Mouse (Mus musculus): ENCODE results near the gene Arl16. TPM values are rescaled to one million over a fixed set of nuclear protein-coding genes. Genes with fewer than 3 reads are reported as not detected.

Gene Arl16
- polyA plus RNA-seq, 1 experiment from 2014 or later: 65.5 TPM

- no peaks in the 10 kb centered on the region for H3K9me3 ChIP-seq (ENCODE audit: control insufficient read depth, low read length)
- no peak overlapping the region for H3K4me2 ChIP-seq (ENCODE audit: low read depth, low read length)
- peaks cover 28% of the 10 kb centered on the region for H3K36me3 ChIP-seq (ENCODE audit: control insufficient read depth, insufficient read depth, low read length)
- no peaks in the 10 kb centered on the region for H3K27me3 ChIP-seq (ENCODE audit: control insufficient read depth, insufficient read depth, low read length)
- no peak for ATAC-seq (ENCODE audit: low read depth)
- no peak overlapping the region for H3K4me3 ChIP-seq (ENCODE audit: low read depth, low read length)
- H3K4me1 ChIP-seq (ENCODE audit: control insufficient read depth, insufficient read depth, low read length): peaks cover 33% of the 10 kb centered on the region
- 81% methylated on average over 4 of the region's 4 CpGs for WGBS
- H3K9ac ChIP-seq (replicated peaks; ENCODE audit: low read depth, low read length): no peak overlapping the region
- no peak overlapping the region for H3K27ac ChIP-seq (ENCODE audit: low read depth, low read length)
These were observed 21.1 kb upstream of the Arl16 start for GRCm38 (mm10) chr11:120488516-120488915.

GRCm38 (mm10) chr11:120485251-120485650, 17.8 kb upstream of the Arl16 start:
- peak overlapping the region; percentile 81 for H3K9ac ChIP-seq (replicated peaks; ENCODE audit: low read depth, low read length)
- H3K27ac ChIP-seq (ENCODE audit: low read depth, low read length): no peak overlapping the region; the same call in 1 of the 2 replicates
- H3K4me2 ChIP-seq (ENCODE audit: low read depth, low read length): peak overlapping the region; percentile 94
- peaks cover 11% of the 10 kb centered on the region for H3K4me1 ChIP-seq (ENCODE audit: control insufficient read depth, insufficient read depth, low read length)
- peaks cover 46% of the 10 kb centered on the region for H3K36me3 ChIP-seq (ENCODE audit: control insufficient read depth, insufficient read depth, low read length)
- ATAC-seq (ENCODE audit: low read depth): no peak
- no peaks in the 10 kb centered on the region for H3K9me3 ChIP-seq (ENCODE audit: control insufficient read depth, low read length)
- peak overlapping the region; percentile 94 for H3K4me3 ChIP-seq (ENCODE audit: low read depth, low read length)
- WGBS: 13% methylated on average over 10 of the region's 10 CpGs
- H3K27me3 ChIP-seq (ENCODE audit: control insufficient read depth, insufficient read depth, low read length): no peaks in the 10 kb centered on the region

- ATAC-seq (ENCODE audit: low read depth): peak; percentile 95
- peak within 1 kb of the TSS; percentile 81 for H3K9ac ChIP-seq (replicated peaks; ENCODE audit: low read depth, low read length)
- peak within 1 kb of the TSS; percentile 94 for H3K4me2 ChIP-seq (ENCODE audit: low read depth, low read length)
- H3K27me3 ChIP-seq (ENCODE audit: control insufficient read depth, insufficient read depth, low read length): no peaks in the 10 kb centered on the region
- peak within 1 kb of the TSS; percentile 90 for H3K27ac ChIP-seq (ENCODE audit: low read depth, low read length)
- no peaks in the 10 kb centered on the region for H3K9me3 ChIP-seq (ENCODE audit: control insufficient read depth, low read length)
- peak within 1 kb of the TSS; percentile 94 for H3K4me3 ChIP-seq (ENCODE audit: low read depth, low read length)
- peaks cover 11% of the 10 kb centered on the region for H3K4me1 ChIP-seq (ENCODE audit: control insufficient read depth, insufficient read depth, low read length)
- H3K36me3 ChIP-seq (ENCODE audit: control insufficient read depth, insufficient read depth, low read length): peaks cover 53% of the 10 kb centered on the region
- WGBS: under 1% methylated on average over 55 of the region's 60 CpGs
These were observed 17.0 kb upstream of the Arl16 start, which contains the start of gene Mrpl12 for GRCm38 (mm10) chr11:120484265-120484981. Gene Mrpl12 (plus strand): TSS chr11:120484613.

- Histone ChIP-seq H3K4me1 (ENCODE audit: control insufficient read depth, insufficient read depth, low read length) (peaks cover 11% of the 10 kb centered on the region), H3K4me3 (ENCODE audit: low read depth, low read length) (peak overlapping the region; percentile 94; the same call in 1 of the 2 replicates), H3K9me3 (ENCODE audit: control insufficient read depth, low read length) (no peaks in the 10 kb centered on the region), H3K4me2 (ENCODE audit: low read depth, low read length) (peak overlapping the region; percentile 94; the same call in 1 of the 2 replicates), H3K36me3 (ENCODE audit: control insufficient read depth, insufficient read depth, low read length) (peaks cover 56% of the 10 kb centered on the region), H3K9ac (replicated peaks; ENCODE audit: low read depth, low read length) (no peak overlapping the region; the same call in 1 of the 2 replicates), H3K27me3 (ENCODE audit: control insufficient read depth, insufficient read depth, low read length) (no peaks in the 10 kb centered on the region), H3K27ac (ENCODE audit: low read depth, low read length) (peak overlapping the region; percentile 90; the same call in 1 of the 2 replicates)
- 94% methylated on average over 7 of the region's 7 CpGs for WGBS
- ATAC-seq (ENCODE audit: low read depth): no peak
These were observed 16.1 kb upstream of the Arl16 start for GRCm38 (mm10) chr11:120483448-120483934.

GRCm38 (mm10) chr11:120472052-120472451, 4.6 kb upstream of the Arl16 start:
- H3K36me3 ChIP-seq (ENCODE audit: control insufficient read depth, insufficient read depth, low read length): peaks cover 63% of the 10 kb centered on the region
- no peak overlapping the region for H3K27ac ChIP-seq (ENCODE audit: low read depth, low read length)
- H3K4me3 ChIP-seq (ENCODE audit: low read depth, low read length): no peak overlapping the region
- H3K27me3 ChIP-seq (ENCODE audit: control insufficient read depth, insufficient read depth, low read length): no peaks in the 10 kb centered on the region
- H3K9ac ChIP-seq (replicated peaks; ENCODE audit: low read depth, low read length): no peak overlapping the region
- H3K9me3 ChIP-seq (ENCODE audit: control insufficient read depth, low read length): no peaks in the 10 kb centered on the region
- 97% methylated on average over 6 of the region's 6 CpGs for WGBS
- peaks cover 6% of the 10 kb centered on the region; the same call in 1 of the 2 replicates for H3K4me1 ChIP-seq (ENCODE audit: control insufficient read depth, insufficient read depth, low read length)
- no peak overlapping the region for H3K4me2 ChIP-seq (ENCODE audit: low read depth, low read length)
- no peak for ATAC-seq (ENCODE audit: low read depth)

- H3K36me3 ChIP-seq (ENCODE audit: control insufficient read depth, insufficient read depth, low read length): peaks cover 44% of the 10 kb centered on the region
- peak; percentile 57 for ATAC-seq (ENCODE audit: low read depth)
These were observed 307 bp upstream of the Arl16 start for GRCm38 (mm10) chr11:120467736-120468092.

GRCm38 (mm10) chr11:120465521-120465920, 1.9 kb downstream of the Arl16 start:
- Histone ChIP-seq H3K27ac (ENCODE audit: low read depth, low read length) (no peak overlapping the region), H3K4me3 (ENCODE audit: low read depth, low read length) (0 out of 2 replicates have a peak overlapping the region, but pooled peaks have one; percentile 77), H3K27me3 (ENCODE audit: control insufficient read depth, insufficient read depth, low read length) (no peaks in the 10 kb centered on the region), H3K9ac (replicated peaks; ENCODE audit: low read depth, low read length) (no peak overlapping the region), H3K4me2 (ENCODE audit: low read depth, low read length) (peak overlapping the region; percentile 63; the same call in 1 of the 2 replicates), H3K36me3 (ENCODE audit: control insufficient read depth, insufficient read depth, low read length) (peaks cover 40% of the 10 kb centered on the region), H3K9me3 (ENCODE audit: control insufficient read depth, low read length) (no peaks in the 10 kb centered on the region), H3K4me1 (ENCODE audit: control insufficient read depth, insufficient read depth, low read length) (peaks cover 20% of the 10 kb centered on the region)
- ATAC-seq (ENCODE audit: low read depth): no peak
- WGBS: 91% methylated on average over 4 of the region's 4 CpGs

More at GRCm38 (mm10) chr11:120467736-120468092, 307 bp upstream of the Arl16 start:
- no peak overlapping the region for H3K27ac ChIP-seq (ENCODE audit: low read depth, low read length)
- peaks cover 20% of the 10 kb centered on the region for H3K4me1 ChIP-seq (ENCODE audit: control insufficient read depth, insufficient read depth, low read length)
- peak overlapping the region; percentile 77 for H3K4me3 ChIP-seq (ENCODE audit: low read depth, low read length)
- H3K4me2 ChIP-seq (ENCODE audit: low read depth, low read length): peak overlapping the region; percentile 56
- WGBS: under 1% methylated on average over 33 of the region's 33 CpGs
- peak overlapping the region; percentile 59 for H3K9ac ChIP-seq (replicated peaks; ENCODE audit: low read depth, low read length)
- H3K9me3 ChIP-seq (ENCODE audit: control insufficient read depth, low read length): no peaks in the 10 kb centered on the region
- H3K27me3 ChIP-seq (ENCODE audit: control insufficient read depth, insufficient read depth, low read length): no peaks in the 10 kb centered on the region

GRCm38 (mm10) chr11:120464365-120464764, 3.0 kb downstream of the Arl16 start:
- Histone ChIP-seq H3K27ac (ENCODE audit: low read depth, low read length) (no peak overlapping the region), H3K36me3 (ENCODE audit: control insufficient read depth, insufficient read depth, low read length) (peaks cover 31% of the 10 kb centered on the region), H3K9ac (replicated peaks; ENCODE audit: low read depth, low read length) (no peak overlapping the region), H3K27me3 (ENCODE audit: control insufficient read depth, insufficient read depth, low read length) (no peaks in the 10 kb centered on the region), H3K4me1 (ENCODE audit: control insufficient read depth, insufficient read depth, low read length) (peaks cover 20% of the 10 kb centered on the region), H3K9me3 (ENCODE audit: control insufficient read depth, low read length) (no peaks in the 10 kb centered on the region), H3K4me2 (ENCODE audit: low read depth, low read length) (no peak overlapping the region), H3K4me3 (ENCODE audit: low read depth, low read length) (no peak overlapping the region)
- ATAC-seq (ENCODE audit: low read depth): no peak
- 92% methylated on average over 5 of the region's 5 CpGs for WGBS

- H3K4me1 ChIP-seq (ENCODE audit: control insufficient read depth, insufficient read depth, low read length): peaks cover 25% of the 10 kb centered on the region
- no peak overlapping the region for H3K9ac ChIP-seq (replicated peaks; ENCODE audit: low read depth, low read length)
- no peak for ATAC-seq (ENCODE audit: low read depth)
- H3K27ac ChIP-seq (ENCODE audit: low read depth, low read length): no peak overlapping the region
- no peaks in the 10 kb centered on the region for H3K27me3 ChIP-seq (ENCODE audit: control insufficient read depth, insufficient read depth, low read length)
- H3K4me2 ChIP-seq (ENCODE audit: low read depth, low read length): no peak overlapping the region
- H3K4me3 ChIP-seq (ENCODE audit: low read depth, low read length): no peak overlapping the region
- H3K9me3 ChIP-seq (ENCODE audit: control insufficient read depth, low read length): no peaks in the 10 kb centered on the region
- peaks cover 31% of the 10 kb centered on the region for H3K36me3 ChIP-seq (ENCODE audit: control insufficient read depth, insufficient read depth, low read length)
- 90% methylated on average over 2 of the region's 2 CpGs for WGBS
These were observed 3.9 kb downstream of the Arl16 start for GRCm38 (mm10) chr11:120463536-120463935.

Data from neural tube, embryonic 14.5 days (tissue).